Mouse (Mus musculus): Measurements from ENCODE around the gene Alg12.

The Alg12 gene

GRCm38 (mm10) chr15:88819026-88819905 lies at the start of gene Alg12, which contains the start of gene Creld2:
TSS of gene Alg12 (minus strand) at chr15:88819318.
TSS of gene Creld2 (plus strand) at chr15:88819646.
- DNase-seq, result peak; percentile 98

- DNase-seq, result no peak
Measured at GRCm38 (mm10) chr15:88868024-88868742, 49.1 kb upstream of the Alg12 start.

GRCm38 (mm10) chr15:88867368-88868023 lies 48.4 kb upstream of the Alg12 start:
- DNase-seq, result no peak

- DNase-seq, result no peak
Measured at GRCm38 (mm10) chr15:88866934-88867356, 47.8 kb upstream of the Alg12 start.

GRCm38 (mm10) chr15:88865888-88866695 lies 47.0 kb upstream of the Alg12 start:
- DNase-seq, result no peak

GRCm38 (mm10) chr15:88865061-88865460 lies 45.9 kb upstream of the Alg12 start:
- DNase-seq, result no peak

GRCm38 (mm10) chr15:88864270-88865030 lies 45.3 kb upstream of the Alg12 start:
- peak; percentile 28 for DNase-seq

- DNase-seq, result peak; percentile 80
Measured at GRCm38 (mm10) chr15:88863695-88864231, 44.6 kb upstream of the Alg12 start.

- DNase-seq, result peak; percentile 71
Measured at GRCm38 (mm10) chr15:88862881-88863694, 44.0 kb upstream of the Alg12 start.

GRCm38 (mm10) chr15:88861772-88862622 lies 42.9 kb upstream of the Alg12 start, which contains the start of gene Pim3:
TSS of gene Pim3 (plus strand) at chr15:88862186.
- peak; percentile 97 for DNase-seq

- DNase-seq, result peak; percentile 54
Measured at GRCm38 (mm10) chr15:88860781-88861180, 41.7 kb upstream of the Alg12 start.

- DNase-seq, result no peak
Measured at GRCm38 (mm10) chr15:88859206-88859970, 40.3 kb upstream of the Alg12 start.

GRCm38 (mm10) chr15:88858707-88859106 lies 39.6 kb upstream of the Alg12 start:
- DNase-seq, result no peak

GRCm38 (mm10) chr15:88858141-88858541 lies 39.0 kb upstream of the Alg12 start:
- no peak for DNase-seq

GRCm38 (mm10) chr15:88857361-88857760 lies 38.2 kb upstream of the Alg12 start:
- no peak for DNase-seq

- no peak for DNase-seq
Measured at GRCm38 (mm10) chr15:88856613-88857012, 37.5 kb upstream of the Alg12 start.

GRCm38 (mm10) chr15:88855896-88856417 lies 36.8 kb upstream of the Alg12 start:
- no peak for DNase-seq

Measured in thymus, postnatal 4 days (tissue).